Mouse (Mus musculus): ENCODE measurements around the gene Btnl2.
"Not testable (repeated sequence)": the region's sequence is repeated elsewhere in the genome, so short reads cannot be mapped to it uniquely, and the experiment has no call there.

Btnl2 gene

DNA sequence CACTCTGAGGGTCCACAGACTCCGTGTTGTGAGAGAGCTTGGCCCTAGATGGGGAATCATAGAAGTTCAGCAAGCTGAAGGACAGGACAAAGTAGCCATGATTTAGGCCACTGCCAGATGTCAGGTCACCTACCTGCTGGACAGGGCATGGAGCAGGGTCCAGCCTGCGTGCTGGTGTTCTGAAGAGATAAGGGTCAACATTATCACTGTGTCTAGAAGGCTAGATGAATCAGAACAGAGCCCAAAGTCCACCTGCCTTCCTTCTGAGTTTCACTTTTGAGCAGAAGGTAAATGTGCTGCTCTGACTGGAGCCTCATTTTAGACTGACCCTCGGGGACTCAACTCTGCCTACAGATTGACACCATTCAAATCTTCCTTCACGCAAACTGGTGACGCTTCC, at the start of gene Btnl2:
TSS of gene Btnl2 (plus strand) at position 284 of the 400 bp plus-strand sequence.
- DNase-seq (ENCODE audit: low spot score in 2 of 2), result no peak

GRCm38 (mm10) chr17:34305380-34306030, 49.1 kb upstream of the Btnl2 start, which contains the start of gene H2-Eb1:
TSS of gene H2-Eb1 (plus strand) at chr17:34305867.
- peak; percentile 63 to 79 for DNase-seq (ENCODE audit: low spot score in 2 of 2)

DNA sequence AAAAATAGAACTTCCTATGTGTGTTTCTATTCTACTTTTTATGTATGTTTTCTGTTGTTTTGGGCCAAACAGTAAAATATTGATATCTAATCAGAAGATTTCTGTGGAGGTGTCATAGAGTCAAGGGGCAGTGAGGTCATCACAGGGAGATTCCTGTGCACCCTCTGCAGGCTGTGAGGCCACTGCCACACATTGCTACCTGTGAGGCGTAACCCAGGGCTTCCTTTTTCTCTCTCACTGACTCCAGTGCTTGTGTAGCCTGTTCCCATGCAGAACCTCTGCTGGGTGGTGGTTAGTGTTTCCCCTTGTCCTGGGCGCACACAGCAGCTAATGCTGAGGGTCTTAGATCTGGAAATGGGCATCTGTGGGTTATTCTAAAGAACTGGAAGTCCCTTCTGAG, 48.2 kb upstream of the Btnl2 start:
- DNase-seq (ENCODE audit: low spot score in 2 of 2), result no peak

DNA sequence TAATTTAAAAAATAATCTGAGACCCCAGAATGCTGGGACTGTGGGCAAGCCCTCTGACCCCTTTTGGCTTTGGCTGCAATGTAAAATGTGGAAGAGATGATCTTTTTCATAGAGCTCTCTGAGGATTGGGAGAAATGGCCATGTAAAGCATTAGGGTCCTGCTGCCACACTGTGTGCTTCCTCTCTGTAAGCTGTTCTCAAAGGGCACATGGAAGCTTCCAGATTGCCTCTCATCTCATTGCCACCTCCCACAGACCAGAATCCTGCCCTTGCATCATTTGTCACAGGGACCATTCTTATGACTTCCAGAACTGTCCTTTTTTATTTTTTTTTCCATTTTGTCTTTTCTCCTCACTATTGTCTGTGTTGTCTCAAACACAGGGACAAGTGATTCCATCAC, 47.4 kb upstream of the Btnl2 start:
- DNase-seq (ENCODE audit: low spot score in 2 of 2), result no peak

DNA sequence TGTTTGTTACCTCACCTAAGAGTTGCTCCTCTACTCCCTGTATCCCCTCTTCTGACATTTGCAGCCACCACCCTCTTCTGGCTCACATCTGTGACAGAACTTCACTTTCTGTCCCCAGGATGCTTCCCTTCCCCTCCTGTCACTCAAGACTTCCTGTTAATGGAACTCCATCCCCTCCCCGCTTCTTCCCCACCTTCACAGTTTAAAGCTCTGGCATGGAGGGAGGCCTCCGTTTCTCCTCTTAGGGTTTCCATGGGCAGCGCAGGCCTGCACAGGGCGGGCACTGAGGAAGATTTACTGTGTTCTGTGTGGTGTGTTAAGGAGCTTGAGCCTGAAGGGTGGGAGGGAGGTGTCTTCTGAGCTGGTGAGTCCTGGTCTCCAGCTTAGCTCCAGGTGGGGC, 46.5 kb upstream of the Btnl2 start:
- no peak for DNase-seq (ENCODE audit: low spot score in 2 of 2)

DNA sequence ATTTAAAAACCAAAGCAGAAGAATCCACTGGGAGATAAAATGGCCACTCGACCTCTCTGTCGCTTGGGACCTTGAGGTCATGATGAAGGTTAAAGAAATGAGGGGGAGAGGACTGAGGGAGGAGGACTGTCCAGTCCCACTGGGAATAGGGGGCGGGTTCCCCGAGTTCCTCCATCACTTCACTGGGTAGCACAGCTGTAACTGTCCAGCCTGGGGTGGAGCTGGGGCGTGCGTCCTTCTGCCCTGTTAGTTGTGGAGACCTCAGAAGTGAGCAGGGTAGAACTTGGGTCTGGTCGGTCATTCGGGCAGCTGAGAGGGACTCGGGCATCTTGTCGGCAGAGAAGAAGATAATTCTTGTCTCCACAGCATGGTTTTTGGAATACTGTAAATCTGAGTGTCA, 45.4 kb upstream of the Btnl2 start:
- DNase-seq (ENCODE audit: low spot score in 2 of 2), result no peak

GRCm38 (mm10) chr17:34309683-34310385, 44.8 kb upstream of the Btnl2 start:
- DNase-seq (ENCODE audit: low spot score in 2 of 2), result peak; percentile 46 to 53

- DNase-seq (ENCODE audit: low spot score in 2 of 2), result not testable (repeated sequence)
Observed at GRCm38 (mm10) chr17:34310526-34310925, 44.1 kb upstream of the Btnl2 start.

DNA sequence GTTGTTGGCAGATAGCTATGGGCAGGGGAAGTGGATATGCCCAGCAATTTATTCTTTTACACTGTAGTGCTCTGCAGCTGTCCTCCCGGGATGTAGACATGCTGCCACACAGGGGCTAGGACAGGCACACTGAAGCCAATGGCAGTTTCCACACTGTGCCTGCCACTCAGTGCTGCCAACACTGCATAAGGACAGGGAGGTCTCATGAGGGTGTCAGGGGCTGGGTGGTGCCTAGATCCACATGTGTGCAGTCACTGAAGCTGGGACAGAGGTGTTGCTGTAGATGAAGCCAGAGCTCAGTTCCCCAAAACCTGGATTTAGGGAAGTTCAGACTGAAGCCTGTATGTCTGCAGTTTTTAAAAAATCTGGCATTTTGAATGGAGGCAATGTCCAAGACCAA, 42.4 kb upstream of the Btnl2 start:
- DNase-seq (ENCODE audit: low spot score in 2 of 2), result no peak

- DNase-seq (ENCODE audit: low spot score in 2 of 2), result peak; percentile 46 to 74
Observed at GRCm38 (mm10) chr17:34313393-34313792, 41.2 kb upstream of the Btnl2 start.

- no peak for DNase-seq (ENCODE audit: low spot score in 2 of 2)
Observed at GRCm38 (mm10) chr17:34314286-34314685, 40.3 kb upstream of the Btnl2 start.

GRCm38 (mm10) chr17:34315512-34315911, 39.1 kb upstream of the Btnl2 start:
- DNase-seq (ENCODE audit: low spot score in 2 of 2), result no peak

- DNase-seq (ENCODE audit: low spot score in 2 of 2), result no peak
Observed at GRCm38 (mm10) chr17:34316697-34317096, 37.9 kb upstream of the Btnl2 start.

- no peak for DNase-seq (ENCODE audit: low spot score in 2 of 2)
Observed at GRCm38 (mm10) chr17:34317275-34317674, 37.3 kb upstream of the Btnl2 start.

DNA sequence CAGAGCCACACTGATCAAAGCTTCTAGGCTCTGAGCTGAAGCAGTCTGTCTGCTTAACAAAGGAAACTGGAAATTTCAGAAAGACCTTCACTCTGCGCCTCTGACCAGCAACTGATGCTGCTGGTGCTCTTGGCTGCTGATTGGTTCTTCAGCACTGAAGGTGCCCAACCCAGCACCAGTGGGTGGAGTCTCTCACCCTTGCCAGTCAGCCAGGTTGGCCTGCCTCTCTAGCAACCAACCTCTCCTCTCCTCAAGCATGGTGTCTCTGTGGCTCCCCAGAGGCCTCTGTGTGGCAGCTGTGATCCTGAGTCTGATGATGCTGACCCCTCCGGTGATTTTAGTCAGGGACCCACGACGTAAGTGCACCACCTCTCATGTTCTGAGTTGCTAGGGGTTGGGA, 29.2 kb upstream of the Btnl2 start, which contains the start of gene H2-Eb2:
TSS of gene H2-Eb2 (plus strand) at position 230 of the 400 bp plus-strand sequence.
- no peak for DNase-seq (ENCODE audit: low spot score in 2 of 2)

DNA sequence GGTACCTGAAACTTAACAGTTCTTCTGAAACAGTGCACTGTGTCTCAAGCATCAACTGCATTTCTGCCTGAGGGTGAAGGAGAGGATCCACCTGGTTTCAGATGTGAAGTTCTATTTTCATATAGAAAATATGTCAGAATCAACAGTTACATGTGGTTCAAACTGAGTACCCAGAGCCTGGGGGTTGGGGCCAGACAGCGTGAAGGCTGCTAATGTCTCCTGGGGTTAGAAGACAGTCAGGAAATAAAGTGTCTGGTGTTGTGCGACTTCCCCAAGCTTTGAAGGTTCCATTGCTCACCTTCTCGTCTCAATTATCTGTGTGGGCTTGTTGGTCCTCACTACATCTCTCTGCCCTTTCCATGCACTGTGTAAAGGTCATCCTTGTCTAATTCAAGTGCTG, 28.2 kb upstream of the Btnl2 start:
- DNase-seq (ENCODE audit: low spot score in 2 of 2), result no peak

DNA sequence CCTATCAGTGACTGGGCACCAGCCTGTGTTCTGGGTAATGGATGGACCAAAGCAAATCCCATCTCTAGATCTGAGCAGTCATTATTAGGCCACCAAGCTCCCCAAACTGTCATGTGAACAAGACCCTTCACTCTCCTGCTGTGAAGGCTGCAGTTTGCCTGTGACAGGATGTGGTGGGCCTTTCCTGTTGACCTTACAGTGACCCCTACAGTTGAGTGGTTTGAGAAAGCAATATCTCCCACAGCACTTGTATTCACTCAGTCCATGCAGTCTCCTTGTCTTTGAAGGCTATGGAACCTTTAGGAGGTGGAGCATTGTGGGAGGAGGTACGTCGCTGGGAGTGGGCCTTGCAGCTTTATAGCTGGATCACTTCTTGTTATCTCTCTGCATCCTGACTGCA, 24.8 kb upstream of the Btnl2 start:
- no peak for DNase-seq (ENCODE audit: low spot score in 2 of 2)

GRCm38 (mm10) chr17:34331200-34331599, 23.4 kb upstream of the Btnl2 start:
- no peak for DNase-seq (ENCODE audit: low spot score in 2 of 2)

DNA sequence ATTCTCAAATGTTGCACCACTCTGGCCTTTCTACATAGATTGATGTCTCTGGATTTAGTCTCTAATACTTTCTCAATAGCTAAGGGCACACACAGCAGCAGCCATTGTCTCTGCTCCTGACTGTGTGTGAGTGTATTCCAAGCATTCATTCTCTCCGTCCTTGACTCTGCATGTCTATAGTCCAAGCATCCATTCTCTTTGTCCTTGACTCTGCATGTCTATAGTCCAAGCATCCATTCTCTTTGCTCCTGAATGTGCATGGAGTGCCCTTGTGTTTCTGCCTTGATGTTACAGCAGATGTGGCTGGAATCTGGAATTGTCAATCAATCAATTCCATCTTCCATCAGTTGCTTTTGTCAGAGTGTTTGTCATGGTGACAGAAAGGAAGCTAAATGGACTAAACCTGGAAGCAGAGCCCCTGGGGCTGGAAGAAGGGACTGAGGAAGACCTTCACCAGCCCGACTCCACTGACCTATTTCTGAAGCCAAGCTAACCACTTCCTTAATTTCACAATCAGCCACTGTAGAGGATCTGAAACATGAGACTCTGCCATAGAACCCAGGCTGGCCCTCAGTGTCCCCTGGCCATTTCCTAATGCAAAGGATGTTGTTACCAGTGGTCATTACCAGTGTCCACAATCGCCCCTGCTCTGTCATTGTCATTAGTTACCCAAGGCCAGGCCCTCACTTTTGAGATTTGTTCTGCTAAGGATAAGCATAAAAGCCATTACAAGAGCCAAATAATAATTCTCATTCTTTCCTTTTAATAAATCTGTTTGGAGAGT, 13.8 kb upstream of the Btnl2 start:
- no peak for DNase-seq (ENCODE audit: low spot score in 2 of 2)

GRCm38 (mm10) chr17:34344882-34345281, 9.7 kb upstream of the Btnl2 start:
- no peak for DNase-seq (ENCODE audit: low spot score in 2 of 2)

DNA sequence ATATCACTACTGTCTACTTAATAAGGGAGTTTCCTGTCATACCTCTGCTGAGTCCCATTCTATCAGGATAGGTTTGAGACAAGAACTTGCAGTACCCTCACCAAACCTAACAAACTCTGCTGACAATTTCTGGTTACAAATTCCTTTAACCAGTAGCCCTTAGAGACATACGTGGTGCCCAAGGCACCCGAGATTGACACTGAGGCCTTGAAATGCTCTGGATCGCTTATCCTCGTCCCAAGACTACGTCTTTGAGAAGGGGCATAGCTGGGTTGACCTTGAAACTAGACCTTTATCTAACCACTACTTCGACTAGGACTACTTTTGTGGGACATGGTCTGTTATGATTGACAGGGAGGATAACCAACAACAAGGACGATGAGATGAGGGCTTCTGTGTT, 9.1 kb upstream of the Btnl2 start:
- DNase-seq (ENCODE audit: low spot score in 2 of 2), result no peak

DNA sequence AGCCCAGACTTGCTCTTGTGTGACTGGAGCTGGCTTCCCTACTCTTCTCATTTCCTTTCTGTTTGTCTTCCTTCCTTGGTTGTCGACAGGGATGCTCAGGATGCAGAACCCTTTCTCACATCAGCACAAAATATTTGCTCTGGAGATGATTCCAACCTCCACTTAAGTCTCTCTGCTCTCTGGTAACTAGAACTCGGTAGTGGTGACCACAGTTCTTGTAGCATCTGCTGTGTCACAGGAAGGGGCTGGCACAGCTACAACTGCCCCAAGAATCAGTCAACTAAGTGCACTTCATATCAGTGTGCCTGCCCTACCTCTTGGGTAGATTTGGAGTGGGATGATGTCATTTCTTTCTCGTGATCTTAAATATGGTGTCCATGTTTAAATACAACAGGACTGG, 8.6 kb upstream of the Btnl2 start:
- no peak for DNase-seq (ENCODE audit: low spot score in 2 of 2)
